Mouse (Mus musculus) spleen, adult 2 months (tissue): ENCODE measurements around the gene Mrgprg.

Experiments
- CTCF ChIP-seq: fragments of 200-500 bp; IDR thresholded peaks from 2 replicates; pipeline ENCODE4 v1.5.1; 2011; ENCODE audit warnings: mild to moderate bottlenecking, inconsistent platforms; ENCODE audit not compliant: insufficient read depth, insufficient read length, insufficient replicate concordance; ENCODE audit errors: extremely low read depth
- POLR2A ChIP-seq: fragments of 200-500 bp; IDR thresholded peaks from 2 replicates; pipeline ENCODE4 v1.6.1; 2011; ENCODE audit warnings: low read depth, low read length, inconsistent platforms

GRCm38 (mm10) chr7:143752056-143752455 lies 14.7 kb downstream of the Mrgprg start:
- TF ChIP-seq CTCF (no peak), POLR2A (no peak)
